Mouse (Mus musculus) liver, postnatal 0 days (tissue): ENCODE data around the gene Smyd3.

ENCODE experiments used
- CTCF ChIP-seq: sonication (generic); IDR thresholded peaks from 2 replicates; pipeline ENCODE4 v1.5.1; 2016; ENCODE audit warnings: antibody characterized with exemption, low read depth
- EP300 ChIP-seq: IDR thresholded peaks from 2 replicates; pipeline ENCODE4 v1.6.1; 2016; ENCODE audit warnings: antibody characterized with exemption, low read depth, mild to moderate bottlenecking

DNA sequence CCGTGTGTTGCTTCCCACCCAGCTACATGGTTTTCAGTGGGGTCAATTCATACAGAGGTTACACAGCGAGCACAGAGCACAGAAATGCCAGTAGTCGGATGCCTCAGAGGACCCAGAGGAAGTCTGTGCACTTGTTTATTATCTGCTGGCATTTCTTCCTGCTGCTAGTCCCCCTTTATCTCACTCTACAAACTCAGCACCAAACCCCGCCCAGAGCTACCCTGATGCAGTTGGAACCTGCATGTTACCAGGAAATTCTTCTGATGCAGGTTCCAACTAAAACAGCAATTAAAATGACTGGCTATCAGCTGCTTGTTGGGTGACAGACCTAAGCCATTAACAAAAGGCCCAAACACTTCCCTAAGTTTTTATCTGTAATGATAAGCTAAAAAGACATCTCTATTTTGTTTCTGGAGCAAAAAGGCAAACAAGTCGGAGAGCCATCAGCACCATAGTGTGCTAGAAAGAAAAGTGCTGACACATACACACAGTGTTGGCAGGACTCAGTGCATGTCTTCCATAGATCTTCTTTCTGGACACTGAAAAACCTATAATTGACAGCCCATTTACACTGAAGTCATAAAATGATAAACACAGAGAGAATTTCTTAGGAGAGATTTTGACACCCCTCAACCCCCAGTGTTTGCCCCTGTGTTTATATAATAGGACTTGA lies 368.2 kb downstream of the Smyd3 start:
- TF ChIP-seq CTCF (no peak), EP300 (no peak)
